Mouse (Mus musculus) lung, adult 2 months (tissue): ENCODE measurements around the gene Casc3. TPM values are rescaled to one million over a fixed set of nuclear protein-coding genes. Genes with fewer than 3 reads are reported as not detected.

Experiments used
- DNase-seq: peaks from one replicate; pipeline ENCODE4 v3.0.0; 2022
- H3K4me1 ChIP-seq: fragments of 200-500 bp; 2 replicates; pipeline ENCODE4 v1.6.1; 2011; ENCODE audit warnings: low read length; ENCODE audit not compliant: control insufficient read depth, insufficient read depth
- H3K4me3 ChIP-seq: fragments of 200-500 bp; replicated peaks from 2 replicates; pipeline ENCODE3; 2011; ENCODE audit warnings: low read depth, mild to moderate bottlenecking, control low read depth, low read length; ENCODE audit errors: extremely low read depth
- CTCF ChIP-seq: fragments of 200-500 bp; IDR thresholded peaks from 2 replicates; pipeline ENCODE4 v1.5.1; 2011; ENCODE audit warnings: mild to moderate bottlenecking, low read length, control low read depth; ENCODE audit not compliant: insufficient read depth
- POLR2A ChIP-seq: fragments of 200-500 bp; IDR thresholded peaks from 2 replicates; pipeline ENCODE4 v1.6.1; 2011; ENCODE audit warnings: low read depth, mild to moderate bottlenecking, control low read depth, low read length, borderline replicate concordance; ENCODE audit errors: extremely low read depth
- WGBS: fragments of 180-500 bp; shearing (Covaris S2); methylation state at CpG from one replicate; pipeline ENCODE4 v1.1.7; 2018; 5-methylcytosine and 5-hydroxymethylcytosine counted together
- polyA plus RNA-seq: library from polyadenylated mRNA; depleted of rRNA; stranded (reverse); fragments of >200 nt; gene quantifications from 2 replicates; pipeline ENCODE4 v1.2.3, GENCODE M21; 2012

Casc3 gene
- polyA plus RNA-seq, 1 experiment: 37.9 TPM

DNA sequence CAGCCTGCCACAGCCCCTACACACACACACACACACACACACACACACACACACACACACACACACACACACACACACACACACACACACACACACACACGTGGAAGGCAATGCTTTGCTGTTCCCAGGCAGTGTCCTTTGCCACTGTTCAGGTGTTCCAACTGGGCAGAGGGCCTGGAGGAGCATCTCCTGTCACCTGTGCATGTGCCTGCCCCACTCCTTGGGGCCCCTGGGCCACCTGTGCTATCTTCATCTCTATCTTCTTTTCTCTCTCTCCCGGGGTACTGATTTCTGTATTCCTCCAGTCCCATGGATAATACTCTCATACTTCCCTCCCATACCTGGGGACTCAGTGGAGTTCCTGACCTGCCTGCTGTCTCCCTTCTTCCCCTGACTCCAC lies 38.4 kb upstream of the Casc3 start:
- no peak for TF ChIP-seq POLR2A
- no peak for TF ChIP-seq CTCF
- DNase-seq: no peak
- peaks cover 37% of the 10 kb centered on the region for H3K4me1 ChIP-seq

DNA sequence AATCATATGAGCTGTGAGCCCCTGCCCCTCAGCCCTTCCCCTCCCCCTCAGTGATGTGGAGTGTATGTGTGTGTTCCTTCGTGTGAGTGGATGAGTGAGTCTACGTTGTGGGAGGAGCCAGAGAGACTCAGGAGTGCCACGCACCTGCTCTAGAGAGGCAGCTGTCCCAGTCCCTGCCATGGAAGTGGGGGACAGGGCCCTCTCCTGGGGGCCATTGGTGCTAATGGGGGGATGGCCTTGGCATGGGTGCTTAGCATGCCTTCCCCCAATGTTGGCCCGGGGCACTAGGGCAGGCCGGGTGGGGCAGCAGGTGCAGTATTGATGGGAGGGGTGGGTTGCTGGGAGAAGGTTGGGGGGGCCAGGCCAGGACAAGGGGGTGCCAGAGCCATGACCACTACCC lies 37.9 kb upstream of the Casc3 start:
- 57% methylated on average over 5 of the region's 5 CpGs for WGBS
- Histone ChIP-seq H3K4me1 (peaks cover 40% of the 10 kb centered on the region), H3K4me3 (no peak overlapping the region)
- DNase-seq: peak; percentile 33
- TF ChIP-seq POLR2A: no peak; the same call in 1 of the 2 replicates
- no peak for TF ChIP-seq CTCF

More for the DNA sequence above, 38.4 kb upstream of the Casc3 start:
- WGBS: 45% methylated on average over 2 of the region's 2 CpGs
- H3K4me3 ChIP-seq: no peak overlapping the region

DNA sequence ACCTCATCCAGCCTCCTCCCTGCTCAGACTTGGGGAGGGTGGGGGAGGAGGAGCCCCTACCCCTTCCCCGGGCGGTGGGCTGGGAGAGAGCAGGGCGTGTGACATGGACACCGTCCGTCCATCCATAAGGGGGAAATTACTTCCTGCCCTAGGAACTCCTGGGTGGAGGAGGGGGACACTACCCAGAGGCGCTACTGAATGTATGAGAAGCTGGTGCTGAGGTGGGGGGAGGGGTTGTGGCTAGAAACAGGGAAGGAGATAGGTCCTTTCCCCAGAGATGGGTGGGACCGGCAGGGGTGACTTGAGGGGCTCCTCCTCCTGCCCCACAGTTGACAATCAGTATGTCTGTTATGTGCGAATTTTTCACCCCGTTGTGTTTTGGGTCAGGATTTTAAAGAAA lies 37.4 kb upstream of the Casc3 start:
- Histone ChIP-seq H3K4me1 (peaks cover 42% of the 10 kb centered on the region), H3K4me3 (no peak overlapping the region)
- TF ChIP-seq POLR2A (peak; percentile 43; the same call in 1 of the 2 replicates), CTCF (no peak)
- DNase-seq: no peak
- WGBS: 40% methylated on average over 9 of the region's 9 CpGs

DNA sequence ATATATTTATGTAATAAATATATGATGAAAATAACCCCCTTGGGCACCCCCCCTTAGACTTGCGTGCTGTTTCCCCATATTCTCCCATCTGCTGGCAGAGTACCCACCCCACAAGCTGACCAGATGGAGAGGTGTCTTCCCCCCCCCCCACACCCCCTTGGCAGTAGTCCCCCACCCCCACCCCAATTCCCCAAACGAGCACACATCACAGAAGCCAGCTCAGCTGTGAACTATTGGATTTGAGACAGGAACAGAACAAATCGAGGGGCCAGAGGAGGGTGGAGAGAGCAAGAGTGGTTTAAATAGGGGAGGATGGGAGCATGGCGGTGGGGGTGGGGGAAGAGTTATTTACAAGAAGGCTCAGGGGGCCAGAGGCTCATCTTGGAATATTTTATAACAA lies 37.0 kb upstream of the Casc3 start:
- Histone ChIP-seq H3K4me3 (no peak overlapping the region), H3K4me1 (peaks cover 45% of the 10 kb centered on the region)
- no peak for TF ChIP-seq POLR2A
- DNase-seq: no peak
- WGBS: 31% methylated on average over 4 of the region's 4 CpGs

DNA sequence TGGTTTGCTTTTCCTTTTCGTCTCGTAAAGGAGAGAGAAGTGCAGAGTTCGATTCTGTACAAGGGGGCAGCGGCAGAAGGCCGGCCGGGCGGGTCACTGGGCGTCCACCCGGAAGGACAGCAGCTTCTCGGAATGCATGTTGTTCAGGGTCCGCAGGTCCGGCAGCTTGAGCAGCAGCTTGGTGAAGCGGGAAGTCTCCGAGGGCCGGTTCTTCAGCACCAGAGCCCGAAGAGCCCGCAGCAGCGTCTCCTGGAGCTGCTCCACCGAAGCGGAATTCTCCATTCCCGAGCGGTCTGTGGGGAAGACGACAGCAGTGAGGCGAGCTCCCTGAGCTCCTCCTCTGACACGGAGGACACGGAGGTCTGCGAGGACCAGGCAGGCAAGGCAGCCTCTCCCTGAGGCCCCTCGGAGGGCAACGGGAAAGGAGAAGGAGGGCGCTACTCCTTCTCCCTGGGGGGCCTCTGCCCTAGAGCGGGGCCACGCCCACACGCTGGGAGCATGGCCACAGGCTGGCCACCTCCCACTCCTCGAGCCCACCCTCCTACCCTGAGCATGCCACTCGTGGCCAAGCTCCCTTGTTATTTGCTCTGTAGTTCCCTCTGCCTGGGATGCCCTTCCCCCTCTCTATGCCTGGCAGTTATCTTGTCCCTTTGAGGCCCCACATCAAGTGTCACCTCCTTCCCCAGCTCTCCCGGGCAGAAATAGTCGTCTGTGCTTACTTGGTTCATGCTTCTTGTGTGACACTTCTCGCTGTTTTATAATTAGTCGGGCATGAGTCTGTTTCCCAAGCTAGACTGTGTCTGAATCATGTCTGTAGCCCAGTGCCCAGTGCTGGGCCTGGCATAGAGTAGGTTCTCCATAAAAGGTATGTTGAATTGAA lies 36.3 kb upstream of the Casc3 start:
- TF ChIP-seq POLR2A: peak; percentile 44; the same call in 1 of the 2 replicates
- no peak for TF ChIP-seq CTCF
- peak; percentile 38 for DNase-seq
- Histone ChIP-seq H3K4me3 (no peak overlapping the region), H3K4me1 (peaks cover 44% of the 10 kb centered on the region)
- 50% methylated on average over 39 of the region's 39 CpGs for WGBS

DNA sequence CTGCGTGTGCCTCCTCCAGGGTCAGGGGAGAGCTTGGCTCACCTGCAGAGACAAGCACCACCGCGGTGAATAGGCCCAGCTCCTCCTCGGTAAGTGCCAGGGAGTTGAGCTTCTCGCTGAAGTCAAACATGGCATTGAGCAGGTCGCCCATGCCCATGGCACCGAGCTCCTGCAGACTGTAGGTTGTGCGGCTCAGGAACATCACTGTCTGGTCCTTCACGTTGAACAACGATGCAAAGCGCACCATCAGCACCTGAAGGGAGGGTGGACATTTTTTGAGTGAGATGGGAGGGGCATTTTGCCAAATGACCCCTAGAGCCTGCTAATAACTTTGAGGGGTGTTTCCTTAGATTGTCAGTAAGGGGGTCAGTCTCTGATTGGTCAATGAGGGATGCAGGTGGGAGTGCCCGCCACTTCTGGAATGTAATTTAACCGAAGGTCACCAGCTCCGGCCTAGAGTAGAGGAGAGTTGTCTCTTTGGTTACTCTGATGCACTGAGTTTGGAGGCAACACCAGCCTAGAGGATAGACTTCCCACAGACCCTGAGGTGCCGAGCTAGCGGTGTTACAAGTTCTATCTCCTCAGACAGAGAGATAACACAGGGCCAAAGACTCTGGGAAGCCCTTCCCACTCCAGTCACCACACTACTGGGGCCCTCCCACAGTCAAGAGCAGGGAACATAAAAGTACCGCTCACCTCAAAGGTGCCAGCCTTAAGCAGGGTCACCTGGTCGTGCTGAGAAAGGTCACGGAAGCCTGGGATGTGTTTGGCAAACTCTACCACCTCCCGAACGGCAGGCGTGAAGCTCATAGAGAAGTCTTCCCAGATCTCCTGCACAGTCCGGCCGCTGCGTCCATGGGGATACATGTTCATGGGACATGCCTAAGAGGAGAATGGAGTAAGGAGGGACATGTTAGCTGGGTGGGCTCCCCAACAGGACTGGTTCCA lies 35.4 kb upstream of the Casc3 start:
- H3K4me1 ChIP-seq: peaks cover 43% of the 10 kb centered on the region
- no peak for TF ChIP-seq CTCF
- TF ChIP-seq POLR2A: peak; percentile 39; the same call in 1 of the 2 replicates
- peak; percentile 20 for DNase-seq

DNA sequence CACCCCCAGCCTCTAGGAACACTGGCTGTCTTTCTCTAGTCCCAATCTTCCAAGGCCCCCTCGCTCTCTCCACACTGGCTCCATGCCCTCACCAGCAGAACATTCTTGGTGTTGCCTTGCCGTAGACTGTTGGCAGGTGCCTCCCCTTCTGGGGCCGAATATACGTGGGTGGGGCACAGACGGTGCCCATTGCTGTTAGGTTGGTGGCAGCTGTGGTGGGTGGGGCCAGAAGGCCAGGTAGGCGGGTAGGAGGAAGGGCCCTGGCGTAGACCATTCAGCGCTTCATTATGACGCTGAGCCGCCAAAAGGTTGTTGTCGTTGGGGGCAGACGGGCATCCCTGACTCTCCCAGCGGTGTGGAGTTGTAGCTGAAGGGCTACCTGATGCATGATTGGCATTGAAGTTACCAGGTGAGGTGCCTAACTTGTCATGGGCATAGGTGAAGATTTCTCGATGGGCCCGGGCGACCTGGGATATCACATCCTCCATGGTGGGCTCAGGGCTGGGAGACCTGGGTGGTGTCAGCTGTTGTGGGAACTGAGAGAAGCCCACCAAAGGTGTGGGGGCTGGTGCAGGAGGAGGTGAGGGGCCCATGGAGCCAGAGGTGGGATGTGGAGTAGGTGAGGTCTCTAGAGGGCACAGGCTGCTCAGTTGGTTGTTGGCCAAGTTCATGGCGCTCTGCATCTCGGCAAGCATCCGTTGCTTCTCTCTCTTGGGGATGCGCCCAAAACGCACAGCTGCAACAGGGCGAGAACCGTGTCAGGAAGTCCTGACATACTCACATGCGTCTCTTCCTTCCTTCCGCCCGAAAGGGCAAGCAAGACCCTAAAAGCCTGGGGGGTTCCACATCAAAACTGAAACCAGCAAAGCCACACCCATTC lies 34.4 kb upstream of the Casc3 start:
- peak; percentile 24 for DNase-seq
- Histone ChIP-seq H3K4me3 (no peak overlapping the region), H3K4me1 (peaks cover 43% of the 10 kb centered on the region)
- TF ChIP-seq CTCF (no peak), POLR2A (peak; percentile 14; the same call in 1 of the 2 replicates)
- WGBS: 69% methylated on average over 26 of the region's 26 CpGs

More for the DNA sequence above, 35.4 kb upstream of the Casc3 start:
- no peak overlapping the region for H3K4me3 ChIP-seq
- 80% methylated on average over 25 of the region's 25 CpGs for WGBS

DNA sequence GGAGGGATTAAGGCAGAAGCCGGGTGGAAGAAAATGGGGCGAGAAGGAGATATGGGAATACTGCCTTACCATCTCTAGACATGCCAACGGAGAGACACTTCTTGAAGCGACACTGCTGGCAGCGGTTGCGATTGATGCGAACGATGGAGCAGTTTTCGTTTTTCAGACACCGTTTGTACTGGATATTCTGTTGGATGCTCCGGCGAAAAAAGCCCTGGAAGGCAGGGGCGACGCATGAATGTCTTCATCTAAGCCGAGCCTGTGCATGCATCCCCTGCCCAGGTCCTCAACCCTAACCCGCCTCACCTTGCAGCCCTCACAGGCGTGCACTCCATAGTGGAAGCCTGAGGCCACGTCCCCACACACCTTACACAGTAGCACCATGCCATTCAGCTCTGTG lies 33.6 kb upstream of the Casc3 start:
- 84% methylated on average over 18 of the region's 18 CpGs for WGBS
- DNase-seq: no peak
- H3K4me1 ChIP-seq: peaks cover 46% of the 10 kb centered on the region

DNA sequence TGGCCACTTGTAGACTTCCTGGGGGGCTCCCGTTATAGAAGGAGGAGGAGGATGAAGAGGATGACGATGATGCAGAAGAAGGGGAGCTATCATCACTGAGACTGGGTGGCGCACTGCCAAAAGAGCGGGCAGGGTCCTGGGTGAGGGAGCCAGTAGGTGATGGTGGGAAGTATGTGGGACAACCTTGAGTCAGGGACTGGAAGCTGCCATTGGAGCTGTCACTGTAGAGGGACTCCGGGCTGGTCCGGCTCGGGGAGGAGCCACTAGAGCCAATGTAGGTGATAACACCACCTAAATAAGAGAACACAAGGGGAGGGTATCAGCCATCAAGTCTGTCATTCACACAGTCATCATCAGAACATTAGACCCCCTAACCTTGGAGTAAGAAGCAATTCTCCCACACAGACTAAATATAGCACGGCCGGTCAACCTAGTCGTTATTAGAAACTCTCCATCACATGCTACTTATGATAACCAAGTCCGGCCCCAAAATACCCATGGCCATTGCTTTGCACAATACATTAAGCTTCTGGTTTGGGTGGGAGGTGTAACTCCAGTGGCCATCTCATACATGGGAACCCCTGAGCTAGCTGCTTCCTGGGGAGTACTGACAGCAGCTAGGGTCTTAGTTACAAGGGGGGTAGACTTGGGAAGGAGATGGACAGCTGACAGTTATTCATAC lies 32.7 kb upstream of the Casc3 start:
- peak; percentile 29 for DNase-seq
- 55% methylated on average over 11 of the region's 11 CpGs for WGBS
- TF ChIP-seq POLR2A (no peak; the same call in 1 of the 2 replicates), CTCF (no peak)
- peaks cover 50% of the 10 kb centered on the region for H3K4me1 ChIP-seq
- peak overlapping the region; percentile 60 for H3K4me3 ChIP-seq

More for the DNA sequence above, 33.6 kb upstream of the Casc3 start:
- no peak for TF ChIP-seq CTCF
- TF ChIP-seq POLR2A: 0 out of 2 replicates have a peak, but pooled peaks have one; percentile 17
- peak overlapping the region; percentile 33 for H3K4me3 ChIP-seq
